Mouse (Mus musculus): Measurements from ENCODE around the gene Kctd18. TPM values are rescaled to one million over a fixed set of nuclear protein-coding genes. Genes with fewer than 3 reads are reported as not detected.

The Kctd18 gene
- 14.9 TPM for polyA plus RNA-seq (2015; fragmentation: Illumina TruSeq; extraction: RNeasy Lipid Tissue Mini Kit (QIAGEN cat#74804); ENCODE audit: low read depth, low replicate concordance)

GRCm38 (mm10) chr1:58018856-58019255 is at the start of gene Kctd18:
Gene Kctd18 (minus strand): TSS chr1:58018956.

DNA sequence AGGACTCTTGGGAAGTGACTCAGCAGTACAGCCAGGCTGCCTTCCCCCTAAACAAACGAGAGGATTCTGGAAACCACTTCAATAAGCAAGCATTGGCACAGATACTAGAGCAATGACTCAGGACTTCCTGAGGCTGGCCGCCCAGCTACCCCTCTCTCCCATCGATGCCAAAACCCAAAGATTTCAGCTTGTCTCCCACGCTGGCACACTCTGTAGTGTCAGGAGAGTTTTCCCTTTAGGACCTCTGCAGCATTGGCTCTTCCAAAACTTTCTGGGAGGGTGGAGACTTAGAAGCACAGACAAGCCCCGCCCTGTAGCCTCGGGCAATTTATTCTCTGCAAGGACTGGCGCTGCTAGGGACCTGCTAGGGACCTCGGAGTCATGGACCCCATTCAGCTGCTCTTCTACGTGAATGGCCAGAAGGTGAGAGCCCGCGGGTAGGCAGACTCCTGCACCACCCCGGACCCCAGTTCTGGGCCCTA is 10.9 kb upstream of the Kctd18 start, which contains the start of gene Aox1:
TSS of gene Aox1 (plus strand) at position 296 of the 482 bp plus-strand sequence.

GRCm38 (mm10) chr1:57995432-57996132 is 23.2 kb downstream of the Kctd18 start, which contains the start of gene Sgo2a:
Gene Sgo2a (plus strand): TSS chr1:57995971.

Other genes with a start within 250 kb of the Kctd18 start
- gene Spats2l, start 244.8 kb downstream of the Kctd18 start, polyA plus RNA-seq (2015; fragmentation: Illumina TruSeq; extraction: RNeasy Lipid Tissue Mini Kit (QIAGEN cat#74804); ENCODE audit: low read depth, low replicate concordance), result 27.1 TPM
- 0.54 TPM for gene Sgo2a, start 23.0 kb downstream of the Kctd18 start, polyA plus RNA-seq (2015; fragmentation: Illumina TruSeq; extraction: RNeasy Lipid Tissue Mini Kit (QIAGEN cat#74804); ENCODE audit: low read depth, low replicate concordance)
- 3.7 TPM for gene Aox1, start 11.0 kb upstream of the Kctd18 start, polyA plus RNA-seq (2015; fragmentation: Illumina TruSeq; extraction: RNeasy Lipid Tissue Mini Kit (QIAGEN cat#74804); ENCODE audit: low read depth, low replicate concordance)
- gene Aox3, start 94.2 kb upstream of the Kctd18 start, polyA plus RNA-seq (2015; fragmentation: Illumina TruSeq; extraction: RNeasy Lipid Tissue Mini Kit (QIAGEN cat#74804); ENCODE audit: low read depth, low replicate concordance), result 0.97 TPM
- 0.58 TPM for gene Aox4, start 191.4 kb upstream of the Kctd18 start, polyA plus RNA-seq (2015; fragmentation: Illumina TruSeq; extraction: RNeasy Lipid Tissue Mini Kit (QIAGEN cat#74804); ENCODE audit: low read depth, low replicate concordance)